Mouse (Mus musculus) kidney, adult 8-10 months (tissue): Measurements from ENCODE around the gene Olfr948.

Experiments
- DNase-seq, 2 experiments: peaks; one replicate each; pipeline ENCODE4 v3.0.0; 2022

Gene Olfr948

GRCm38 (mm10) chr9:39325945-39326344, at the start of gene Olfr948:
TSS of gene Olfr948 (minus strand) at chr9:39326045.
- no peak for DNase-seq

DNA sequence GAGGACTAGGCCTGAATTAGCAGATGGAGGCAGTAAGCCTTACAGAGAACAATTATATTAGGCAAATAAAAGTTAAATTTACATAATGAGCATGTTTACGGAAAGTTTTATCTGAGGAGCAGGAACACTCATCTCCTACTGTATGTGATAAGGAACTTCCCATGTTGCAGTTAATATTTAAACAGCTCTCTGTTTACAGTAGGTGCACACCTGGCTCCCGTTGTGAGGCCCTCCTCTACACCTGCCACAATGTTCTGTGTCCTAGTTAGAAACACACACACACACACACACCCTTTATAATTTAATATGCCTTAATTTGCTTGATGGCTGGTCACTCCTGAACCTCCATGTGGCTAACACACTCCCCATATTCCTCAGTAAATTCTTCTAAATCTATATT, 38.7 kb downstream of the Olfr948 start:
- no peak for DNase-seq

GRCm38 (mm10) chr9:39276718-39277117, 49.1 kb downstream of the Olfr948 start, which contains the start of gene Olfr945:
TSS of gene Olfr945 (minus strand) at chr9:39276818.
- DNase-seq = no peak
